Mouse (Mus musculus): ENCODE results near the gene Rai14. TPM values are rescaled to one million over a fixed set of nuclear protein-coding genes. Genes with fewer than 3 reads are reported as not detected.

Rai14 gene
- polyA plus RNA-seq, 1 experiment from 2014 or later = 81.3 TPM

DNA sequence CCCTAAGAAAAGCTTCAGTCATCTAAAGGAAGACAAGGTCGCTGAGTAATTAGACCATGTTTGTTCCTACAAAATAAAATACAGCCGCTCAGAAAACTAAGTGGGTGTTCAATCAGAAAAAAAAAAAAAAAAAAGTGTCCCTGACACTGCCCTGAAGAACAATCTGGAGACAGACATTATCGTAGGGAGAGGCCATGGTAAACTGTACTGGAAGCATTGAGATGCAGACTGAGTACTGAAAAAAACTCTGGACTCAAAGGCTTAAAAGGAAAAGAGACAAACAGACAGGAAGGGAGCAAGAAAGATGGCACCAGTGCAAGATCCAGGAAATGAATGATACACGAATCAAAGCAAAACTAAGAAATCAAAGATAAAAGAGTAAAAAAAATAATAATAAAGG is 71.2 kb downstream of the Rai14 start:
- Histone ChIP-seq H3K4me1 (peaks cover 39% of the 10 kb centered on the region), H3K36me3 (no peaks in the 10 kb centered on the region), H3K9me3 (no peaks in the 10 kb centered on the region), H3K27me3 (0 out of 2 replicates have a peak, but pooled peaks cover 5% of the 10 kb centered on the region), H3K4me3 (no peak overlapping the region), H3K27ac (replicated peaks) (no peak overlapping the region), H3K4me2 (replicated peaks) (no peak overlapping the region), H3K9ac (replicated peaks) (no peak overlapping the region)
- 56% methylated on average over 4 of the region's 4 CpGs for WGBS
- ATAC-seq (ENCODE audit: low FRiP score, low read depth) = no peak

DNA sequence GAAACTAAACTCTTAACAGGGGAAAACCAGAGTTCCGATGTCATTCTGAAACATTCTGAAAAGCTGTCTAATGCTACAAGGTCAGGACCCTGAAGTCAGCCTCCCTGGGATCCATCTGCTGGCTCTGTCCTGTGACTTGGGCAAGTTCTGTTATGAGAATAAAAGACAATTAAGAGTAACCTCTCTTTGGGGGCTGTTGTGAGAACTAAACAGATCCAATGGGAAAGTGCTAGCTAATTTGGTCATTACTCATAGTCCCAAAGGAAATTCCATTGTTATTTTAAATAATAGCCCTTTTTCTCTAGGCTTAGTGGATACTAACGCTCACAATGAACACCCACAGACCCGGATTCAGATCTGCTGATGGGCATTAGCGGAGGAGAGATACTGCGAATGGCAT is 72.0 kb downstream of the Rai14 start:
- Histone ChIP-seq H3K4me2 (replicated peaks) (no peak overlapping the region), H3K27ac (replicated peaks) (no peak overlapping the region), H3K9me3 (no peaks in the 10 kb centered on the region), H3K36me3 (no peaks in the 10 kb centered on the region), H3K27me3 (0 out of 2 replicates have a peak, but pooled peaks cover 4% of the 10 kb centered on the region), H3K4me3 (no peak overlapping the region), H3K9ac (replicated peaks) (no peak overlapping the region), H3K4me1 (peaks cover 31% of the 10 kb centered on the region)
- 17% methylated on average over 5 of the region's 5 CpGs for WGBS
- ATAC-seq (ENCODE audit: low FRiP score, low read depth) = no peak

DNA sequence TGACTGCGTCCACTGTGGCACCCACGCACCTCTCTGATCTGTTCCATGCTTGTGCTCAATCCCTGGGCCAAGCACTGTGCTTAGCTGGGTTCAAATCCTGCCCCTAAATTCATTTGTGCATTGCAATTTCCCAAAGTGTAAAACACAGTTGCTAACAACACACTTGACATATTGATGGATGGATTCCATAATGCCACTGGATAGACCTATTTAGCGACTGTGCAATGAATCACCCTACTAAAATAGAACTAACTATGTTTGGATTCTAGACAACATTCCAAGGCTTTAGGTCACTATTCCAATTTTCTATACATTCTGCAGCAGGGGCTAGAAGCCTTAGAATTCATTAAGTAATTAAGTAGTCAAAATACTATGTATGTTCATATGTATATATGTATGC is 73.7 kb downstream of the Rai14 start:
- Histone ChIP-seq H3K4me1 (peaks cover 25% of the 10 kb centered on the region), H3K4me2 (replicated peaks) (no peak overlapping the region), H3K9ac (replicated peaks) (no peak overlapping the region), H3K4me3 (no peak overlapping the region), H3K27me3 (no peaks in the 10 kb centered on the region), H3K9me3 (no peaks in the 10 kb centered on the region), H3K27ac (replicated peaks) (no peak overlapping the region), H3K36me3 (no peaks in the 10 kb centered on the region)
- 94% methylated on average over 3 of the region's 3 CpGs for WGBS
- no peak for ATAC-seq (ENCODE audit: low FRiP score, low read depth)

DNA sequence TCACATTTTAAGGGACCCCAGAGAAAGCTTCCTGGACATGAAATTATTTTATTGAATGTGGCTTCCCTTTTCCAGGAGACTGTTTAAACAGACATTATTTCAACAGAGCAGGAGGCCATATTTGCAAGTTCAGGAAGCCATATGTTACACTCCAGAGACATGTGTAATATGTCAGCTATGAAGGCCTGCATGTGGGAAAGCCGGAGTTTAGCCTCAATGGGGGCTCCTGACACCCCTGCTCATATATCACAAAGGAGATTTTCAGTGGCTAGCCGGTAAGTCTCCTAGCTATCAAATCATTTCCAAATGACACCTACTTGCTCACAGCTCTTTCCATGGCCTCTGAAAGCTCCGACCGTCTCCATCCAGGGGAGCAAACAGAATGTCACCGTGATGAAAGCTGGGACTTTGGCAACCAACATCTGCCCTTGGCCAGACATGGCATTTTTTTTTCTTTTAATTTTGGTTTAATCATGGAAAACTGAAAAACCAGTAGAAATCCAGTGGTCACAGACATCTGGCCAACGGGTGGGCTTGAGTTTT is 77.1 kb downstream of the Rai14 start:
- peaks cover 20% of the 10 kb centered on the region for H3K4me1 ChIP-seq
- H3K27ac ChIP-seq (replicated peaks) = no peak overlapping the region
- no peak for ATAC-seq (ENCODE audit: low FRiP score, low read depth)
- peaks cover 10% of the 10 kb centered on the region for H3K36me3 ChIP-seq
- WGBS = 82% methylated on average over 6 of the region's 6 CpGs
- H3K4me2 ChIP-seq (replicated peaks) = no peak overlapping the region
- no peaks in the 10 kb centered on the region for H3K27me3 ChIP-seq
- H3K9me3 ChIP-seq = no peaks in the 10 kb centered on the region
- H3K9ac ChIP-seq (replicated peaks) = no peak overlapping the region
- H3K4me3 ChIP-seq = no peak overlapping the region

DNA sequence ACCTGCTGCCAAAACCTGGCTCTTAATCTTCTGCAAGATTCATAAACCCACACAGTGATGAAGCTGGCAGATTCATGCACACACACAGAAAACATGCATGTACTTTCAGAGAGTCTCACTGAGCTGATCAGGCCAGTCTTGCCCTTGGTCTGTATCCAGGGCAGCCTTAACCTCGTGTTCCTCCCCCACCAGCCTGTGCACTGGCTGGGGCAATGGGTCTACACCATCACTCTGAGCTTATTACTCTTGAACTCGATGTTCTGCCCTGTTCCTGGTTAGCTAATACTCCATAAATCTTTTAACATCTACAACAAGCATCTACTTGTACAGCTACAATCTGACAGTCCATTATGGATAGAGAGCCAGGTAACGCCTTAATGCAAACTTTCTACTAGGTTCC is 77.6 kb downstream of the Rai14 start:
- Histone ChIP-seq H3K36me3 (peaks cover 15% of the 10 kb centered on the region), H3K4me1 (peaks cover 19% of the 10 kb centered on the region), H3K27ac (replicated peaks) (no peak overlapping the region), H3K9me3 (no peaks in the 10 kb centered on the region), H3K27me3 (no peaks in the 10 kb centered on the region), H3K4me3 (no peak overlapping the region), H3K4me2 (replicated peaks) (no peak overlapping the region), H3K9ac (replicated peaks) (no peak overlapping the region)
- WGBS = 88% methylated on average over 3 of the region's 3 CpGs
- ATAC-seq (ENCODE audit: low FRiP score, low read depth) = no peak

DNA sequence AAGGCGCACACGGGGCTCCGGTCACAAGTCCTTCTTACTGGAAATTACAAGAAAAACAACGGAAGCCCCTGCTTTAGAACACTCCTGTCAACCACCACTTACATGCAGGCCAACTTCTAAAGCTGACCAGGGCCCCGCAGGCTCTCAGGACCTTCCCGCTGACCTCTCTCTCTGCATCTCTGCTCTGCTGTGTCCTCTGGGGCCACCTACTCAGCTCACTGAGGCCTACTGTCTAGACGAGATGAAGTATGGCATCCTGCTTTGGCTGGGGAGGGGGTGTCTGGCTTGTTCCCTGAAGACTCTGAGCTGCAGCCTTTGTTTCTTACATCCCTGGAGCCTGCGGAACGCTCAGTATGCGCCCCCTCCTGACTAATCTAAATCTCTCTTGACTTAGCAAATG is 79.3 kb downstream of the Rai14 start:
- H3K9me3 ChIP-seq = no peaks in the 10 kb centered on the region
- no peak overlapping the region for H3K4me3 ChIP-seq
- no peak overlapping the region for H3K9ac ChIP-seq (replicated peaks)
- 44% methylated on average over 10 of the region's 10 CpGs for WGBS
- H3K36me3 ChIP-seq = peaks cover 19% of the 10 kb centered on the region
- H3K4me1 ChIP-seq = peaks cover 19% of the 10 kb centered on the region
- H3K27ac ChIP-seq (replicated peaks) = no peak overlapping the region
- no peak overlapping the region for H3K4me2 ChIP-seq (replicated peaks)
- no peaks in the 10 kb centered on the region for H3K27me3 ChIP-seq
- ATAC-seq (ENCODE audit: low FRiP score, low read depth) = peak; percentile 67; the same call in 1 of the 2 replicates

DNA sequence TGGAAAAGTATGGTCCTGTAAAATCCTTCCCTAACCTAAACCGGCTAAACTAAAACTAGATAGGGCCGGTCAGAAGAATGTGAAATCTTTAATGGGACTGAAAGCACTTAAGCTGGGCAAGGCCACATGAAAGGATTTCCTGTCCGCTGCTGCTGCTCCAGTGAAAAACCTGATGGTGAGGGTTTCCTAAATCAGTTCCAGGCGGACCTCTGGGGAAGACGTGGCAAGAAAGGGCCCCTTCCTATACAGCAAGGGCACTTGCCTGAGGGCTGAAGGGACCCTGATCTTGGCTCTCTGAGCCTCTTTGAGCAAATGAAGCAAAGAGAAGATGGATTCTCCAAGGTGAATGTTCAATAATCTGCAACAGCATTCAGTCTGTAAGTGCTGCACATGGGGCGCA is 80.2 kb downstream of the Rai14 start:
- no peak overlapping the region for H3K4me2 ChIP-seq (replicated peaks)
- H3K27ac ChIP-seq (replicated peaks) = no peak overlapping the region
- peaks cover 19% of the 10 kb centered on the region for H3K4me1 ChIP-seq
- WGBS = 53% methylated on average over 6 of the region's 6 CpGs
- peaks cover 19% of the 10 kb centered on the region for H3K36me3 ChIP-seq
- no peak overlapping the region for H3K9ac ChIP-seq (replicated peaks)
- no peak for ATAC-seq (ENCODE audit: low FRiP score, low read depth)
- H3K27me3 ChIP-seq = no peaks in the 10 kb centered on the region
- no peaks in the 10 kb centered on the region for H3K9me3 ChIP-seq
- H3K4me3 ChIP-seq = no peak overlapping the region

DNA sequence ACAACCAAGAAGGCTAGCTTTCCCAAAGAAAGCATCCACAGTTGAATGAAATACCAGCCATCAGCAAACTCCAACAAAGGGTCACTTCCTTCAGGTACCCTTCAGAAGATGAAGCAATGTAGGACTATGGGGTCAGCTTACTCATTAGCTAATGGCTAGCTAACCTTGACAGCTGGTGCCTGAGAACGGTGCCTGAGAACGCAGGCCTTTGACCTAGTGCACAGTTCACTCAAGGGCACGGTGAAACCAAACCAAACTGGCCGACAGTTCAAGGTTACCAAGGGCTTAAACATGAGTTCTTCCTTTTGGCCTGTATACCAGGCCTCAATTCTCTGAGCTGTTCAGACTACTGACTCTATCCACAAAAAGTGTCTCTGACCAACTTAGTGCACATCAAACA is 81.0 kb downstream of the Rai14 start:
- no peaks in the 10 kb centered on the region for H3K9me3 ChIP-seq
- no peak overlapping the region for H3K4me2 ChIP-seq (replicated peaks)
- H3K36me3 ChIP-seq = peaks cover 19% of the 10 kb centered on the region
- H3K27ac ChIP-seq (replicated peaks) = no peak overlapping the region
- WGBS = 84% methylated on average over 4 of the region's 4 CpGs
- ATAC-seq (ENCODE audit: low FRiP score, low read depth) = no peak
- H3K4me3 ChIP-seq = no peak overlapping the region
- H3K4me1 ChIP-seq = peaks cover 19% of the 10 kb centered on the region
- no peak overlapping the region for H3K9ac ChIP-seq (replicated peaks)
- no peaks in the 10 kb centered on the region for H3K27me3 ChIP-seq

DNA sequence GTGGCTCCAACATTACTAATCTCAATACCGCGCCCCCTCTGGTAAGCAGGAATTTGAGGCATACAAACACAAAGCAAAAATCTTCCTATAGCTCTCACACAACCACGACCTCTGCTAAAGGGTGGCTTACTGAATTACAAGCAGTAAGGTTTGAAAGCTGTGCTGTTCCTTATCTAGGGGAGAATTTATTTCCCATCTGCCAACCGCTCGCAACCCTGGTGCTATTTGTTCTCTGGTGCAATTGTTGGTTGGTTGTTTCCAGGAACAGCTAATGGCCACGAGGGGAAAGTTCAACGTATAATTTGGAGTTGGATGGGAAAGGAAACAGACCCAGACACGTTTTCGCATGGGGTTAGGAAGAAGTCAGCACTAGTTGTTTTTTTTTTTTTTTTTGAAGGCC is 81.8 kb downstream of the Rai14 start:
- H3K9ac ChIP-seq (replicated peaks) = no peak overlapping the region
- H3K4me2 ChIP-seq (replicated peaks) = no peak overlapping the region
- no peak overlapping the region for H3K4me3 ChIP-seq
- peaks cover 19% of the 10 kb centered on the region for H3K36me3 ChIP-seq
- no peak for ATAC-seq (ENCODE audit: low FRiP score, low read depth)
- peaks cover 19% of the 10 kb centered on the region for H3K4me1 ChIP-seq
- 94% methylated on average over 9 of the region's 9 CpGs for WGBS
- no peak overlapping the region for H3K27ac ChIP-seq (replicated peaks)
- no peaks in the 10 kb centered on the region for H3K9me3 ChIP-seq
- no peaks in the 10 kb centered on the region for H3K27me3 ChIP-seq

DNA sequence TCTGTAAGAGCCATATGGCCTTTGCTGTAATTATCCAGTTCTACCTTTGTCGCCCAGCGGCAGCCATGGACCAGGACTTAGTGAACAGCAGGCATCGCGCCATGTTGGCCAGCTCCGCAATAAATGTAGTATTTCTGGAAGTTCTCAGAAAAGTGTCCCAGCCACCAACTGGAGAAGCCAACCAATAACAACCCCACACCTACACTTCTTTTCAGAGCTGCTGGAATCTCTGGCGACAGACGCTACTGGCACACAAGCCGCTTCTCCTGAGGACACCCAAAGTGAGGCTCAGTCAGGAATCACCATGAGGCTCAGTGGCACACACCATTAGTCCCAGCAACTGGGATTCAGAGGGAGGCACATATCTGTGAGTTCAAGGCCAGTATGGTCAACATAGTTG is 82.4 kb downstream of the Rai14 start:
- Histone ChIP-seq H3K27ac (replicated peaks) (no peak overlapping the region), H3K27me3 (no peaks in the 10 kb centered on the region), H3K9ac (replicated peaks) (no peak overlapping the region), H3K9me3 (no peaks in the 10 kb centered on the region), H3K4me3 (no peak overlapping the region), H3K4me1 (peaks cover 19% of the 10 kb centered on the region), H3K4me2 (replicated peaks) (no peak overlapping the region), H3K36me3 (peaks cover 19% of the 10 kb centered on the region)
- 96% methylated on average over 8 of the region's 8 CpGs for WGBS
- ATAC-seq (ENCODE audit: low FRiP score, low read depth) = no peak

DNA sequence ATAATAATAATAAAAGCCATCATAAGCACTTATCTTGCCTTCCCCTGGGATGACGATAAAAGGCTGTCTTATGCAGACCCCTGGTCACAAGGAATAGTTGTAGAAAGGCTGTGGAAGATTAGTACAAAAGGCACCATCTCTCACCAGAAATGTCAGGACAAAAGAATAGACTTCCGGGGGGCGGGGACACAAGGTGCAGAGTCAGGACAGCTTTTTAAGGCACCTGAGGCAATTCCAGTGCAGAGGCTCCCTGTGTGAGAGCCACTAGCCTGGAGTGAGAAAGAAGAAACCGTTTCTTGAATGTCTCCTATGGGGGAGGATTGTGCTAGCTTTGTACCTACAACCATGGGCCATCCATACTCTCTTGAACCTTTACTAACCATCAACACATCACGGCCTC is 82.9 kb downstream of the Rai14 start:
- Histone ChIP-seq H3K36me3 (peaks cover 21% of the 10 kb centered on the region), H3K4me1 (peaks cover 20% of the 10 kb centered on the region), H3K9ac (replicated peaks) (no peak overlapping the region), H3K27me3 (no peaks in the 10 kb centered on the region), H3K4me2 (replicated peaks) (no peak overlapping the region), H3K9me3 (no peaks in the 10 kb centered on the region), H3K27ac (replicated peaks) (no peak overlapping the region), H3K4me3 (no peak overlapping the region)
- WGBS = 93% methylated on average over 5 of the region's 5 CpGs
- no peak for ATAC-seq (ENCODE audit: low FRiP score, low read depth)

DNA sequence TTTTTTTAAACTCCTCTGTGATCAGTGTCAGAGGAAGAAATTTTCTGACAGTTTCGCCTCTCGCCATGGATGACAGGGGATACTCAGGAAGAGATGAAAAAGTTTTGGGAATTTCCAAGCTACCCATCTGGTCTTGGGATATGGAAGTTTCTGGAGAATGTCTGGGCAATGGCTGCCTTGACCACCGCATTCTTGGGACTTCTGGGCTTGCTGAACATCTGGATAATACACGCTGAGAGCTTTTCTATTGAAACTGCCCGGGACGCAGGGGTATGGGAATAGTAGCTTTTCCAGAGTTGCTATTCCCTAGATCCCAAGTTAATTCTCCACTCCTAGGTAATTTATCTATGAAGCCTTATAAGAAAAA is 85.5 kb downstream of the Rai14 start:
- Histone ChIP-seq H3K9me3 (no peaks in the 10 kb centered on the region), H3K27me3 (no peaks in the 10 kb centered on the region), H3K4me1 (peaks cover 10% of the 10 kb centered on the region), H3K36me3 (peaks cover 22% of the 10 kb centered on the region), H3K4me3 (no peak overlapping the region), H3K4me2 (replicated peaks) (no peak overlapping the region), H3K9ac (replicated peaks) (no peak overlapping the region), H3K27ac (replicated peaks) (no peak overlapping the region)
- 81% methylated on average over 6 of the region's 6 CpGs for WGBS
- ATAC-seq (ENCODE audit: low FRiP score, low read depth) = no peak
